Mouse (Mus musculus): ENCODE data around the gene Vinac1. TPM values are rescaled to one million over a fixed set of nuclear protein-coding genes. Genes with fewer than 3 reads are reported as not detected.
A peak's percentile ranks its signal among the peaks of the same experiment; 100 is the strongest.

Vinac1 gene
- total RNA-seq (2022), result under 1 TPM; 0.21 to 0.36 (median 0.22) TPM

DNA sequence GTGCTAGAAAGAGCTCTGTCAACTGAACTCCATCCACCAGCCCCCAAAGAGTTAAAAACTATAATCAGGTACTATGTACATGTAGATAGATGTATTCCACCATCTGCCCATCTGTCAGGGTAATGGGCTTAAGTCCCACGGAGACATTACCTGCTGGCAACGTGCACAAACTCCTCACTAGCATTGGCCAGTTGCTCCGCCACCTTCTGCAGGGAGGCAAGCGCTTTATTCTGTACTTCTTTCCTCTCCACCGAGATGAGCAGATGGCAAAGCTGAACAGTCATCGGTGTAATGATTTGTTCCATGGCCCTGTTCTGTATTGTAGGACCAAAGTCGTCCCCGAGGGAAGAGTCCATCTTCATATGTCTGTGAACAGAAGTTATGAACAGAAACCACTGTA, at the start of gene Vinac1:
Gene Vinac1 (minus strand): TSS at position 362 of the 400 bp plus-strand sequence.
- DNase-seq (ENCODE audit: low spot score in 2 of 2), result no peak

GRCm38 (mm10) chr2:129093926-129094724, 46.2 kb upstream of the Vinac1 start:
- DNase-seq (ENCODE audit: low spot score in 2 of 2), result no peak

DNA sequence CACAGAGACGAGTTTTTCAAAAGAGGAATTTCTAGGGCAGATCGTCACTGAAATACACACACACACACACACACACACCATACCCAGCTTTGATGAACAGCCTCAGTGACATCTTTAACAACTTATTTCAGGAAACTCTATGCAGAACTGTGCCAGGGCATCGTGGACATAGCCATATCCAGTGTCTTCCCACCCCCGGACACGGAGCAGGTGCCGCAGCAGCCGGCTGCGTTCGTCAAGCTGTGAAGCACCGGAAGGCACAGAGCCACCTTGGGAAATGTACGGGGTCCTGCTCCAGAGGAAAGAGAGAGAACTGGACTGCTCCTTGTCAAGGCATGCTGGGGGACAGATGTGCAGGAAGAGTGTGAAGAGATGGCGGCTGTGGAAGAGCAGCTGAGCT, 44.8 kb upstream of the Vinac1 start:
- peak in 1 of 2 experiments; percentile 59 for DNase-seq (ENCODE audit: low spot score in 2 of 2)

GRCm38 (mm10) chr2:129090370-129090769, 42.4 kb upstream of the Vinac1 start:
- DNase-seq (ENCODE audit: low spot score in 2 of 2), result no peak

DNA sequence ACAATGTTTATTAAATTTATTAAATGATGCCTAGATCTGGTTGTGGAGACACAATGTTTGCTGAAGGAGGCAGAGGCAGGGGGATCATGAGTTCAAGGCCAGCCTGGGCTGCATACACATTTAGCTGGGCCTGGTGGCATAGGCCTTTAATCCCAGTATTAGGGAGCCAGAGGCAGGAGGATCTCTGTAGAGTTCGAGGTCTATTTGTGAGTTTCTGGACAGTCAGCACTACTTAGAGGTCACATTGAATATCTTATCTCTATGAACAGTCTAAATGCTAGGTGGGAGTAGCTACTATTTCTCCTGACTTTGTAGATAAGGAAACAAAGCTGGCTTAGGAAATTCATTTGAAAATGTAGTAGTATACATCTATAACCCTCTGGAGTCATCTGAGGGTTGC, 39.5 kb upstream of the Vinac1 start:
- DNase-seq (ENCODE audit: low spot score in 2 of 2), result no peak

- no peak for DNase-seq (ENCODE audit: low spot score in 2 of 2)
These were observed 37.0 kb upstream of the Vinac1 start for GRCm38 (mm10) chr2:129084959-129085358.

DNA sequence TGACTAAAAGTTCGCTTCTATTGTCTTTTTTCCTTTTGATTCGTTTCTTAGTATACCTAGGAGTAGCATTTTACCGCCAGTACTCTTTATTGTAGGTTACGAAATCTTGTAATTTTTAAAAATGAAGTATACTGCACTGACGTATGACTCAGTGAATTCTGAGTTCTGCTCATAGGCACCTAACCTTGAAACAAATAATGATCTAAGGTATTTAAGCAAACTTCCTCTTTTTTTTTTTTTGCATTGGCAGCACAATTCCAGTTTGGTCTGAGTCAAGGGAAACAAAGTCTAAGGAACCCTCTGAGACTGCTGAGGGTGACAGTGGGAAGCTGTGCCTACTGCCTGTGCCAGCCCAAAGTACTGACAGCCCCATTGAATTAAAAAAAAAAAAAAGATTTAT, 35.5 kb upstream of the Vinac1 start:
- DNase-seq (ENCODE audit: low spot score in 2 of 2), result no peak

GRCm38 (mm10) chr2:129081097-129081496, 33.1 kb upstream of the Vinac1 start:
- DNase-seq (ENCODE audit: low spot score in 2 of 2), result no peak

DNA sequence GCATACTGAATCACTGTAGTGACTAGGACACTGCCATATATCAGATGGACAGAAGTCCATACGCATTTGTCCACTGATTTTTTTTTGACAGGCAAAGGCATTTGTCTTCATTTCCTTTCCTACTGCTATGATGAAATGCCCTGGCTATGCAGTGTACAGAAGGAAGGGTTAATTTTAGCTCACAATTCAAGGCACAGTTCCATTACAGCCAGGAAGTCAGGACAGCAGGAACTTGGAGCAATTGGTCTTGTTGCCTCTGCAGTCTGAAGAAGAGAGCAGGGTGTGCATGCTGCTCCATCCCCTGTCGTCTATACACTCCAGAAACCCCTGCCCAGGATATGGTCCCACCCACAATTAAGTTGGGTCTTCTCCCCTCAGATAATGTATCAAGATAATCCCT, 31.2 kb upstream of the Vinac1 start:
- DNase-seq (ENCODE audit: low spot score in 2 of 2), result no peak

DNA sequence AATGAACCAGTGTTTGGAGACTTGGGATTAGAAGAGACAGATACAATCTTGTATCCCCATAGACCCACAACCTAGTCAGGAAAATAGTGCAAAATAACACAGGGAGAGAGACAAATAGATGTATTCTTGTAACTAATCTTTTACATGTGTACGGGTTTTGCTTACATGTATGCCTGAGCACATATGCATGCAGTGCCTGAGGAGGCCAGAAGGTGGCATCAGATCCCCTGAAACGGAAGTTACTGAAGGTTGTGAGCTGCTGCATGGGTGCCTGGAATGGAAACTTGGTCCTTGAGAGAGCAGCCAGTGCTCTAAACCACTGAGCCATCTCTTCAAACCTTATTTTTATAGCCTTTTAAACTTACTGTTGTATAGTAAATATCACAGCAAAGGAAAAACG, 30.3 kb upstream of the Vinac1 start:
- DNase-seq (ENCODE audit: low spot score in 2 of 2), result no peak

- DNase-seq (ENCODE audit: low spot score in 2 of 2), result no peak
These were observed 22.3 kb upstream of the Vinac1 start for GRCm38 (mm10) chr2:129070296-129070695.

DNA sequence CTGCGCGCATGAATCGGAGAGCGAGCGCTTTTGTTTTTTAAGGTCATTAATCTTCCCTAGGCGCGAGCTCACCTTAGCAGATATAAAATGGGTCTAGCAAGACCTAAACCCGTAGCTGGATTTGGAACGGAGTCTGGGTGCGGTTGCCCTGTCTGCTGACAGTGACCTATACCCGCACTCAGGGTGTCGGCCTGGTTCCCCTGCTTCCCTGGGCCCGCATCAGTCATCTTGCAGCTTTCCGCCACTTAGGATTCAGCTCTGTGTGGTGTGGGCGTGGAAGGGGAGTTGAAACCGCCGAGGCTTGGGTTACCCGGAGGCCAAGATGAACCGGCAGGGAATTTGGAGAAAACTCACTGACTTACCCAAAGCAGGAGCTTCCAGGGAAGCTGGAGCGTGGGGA, 18.4 kb upstream of the Vinac1 start:
- DNase-seq (ENCODE audit: low spot score in 2 of 2), result peak; percentile 52 to 54

GRCm38 (mm10) chr2:129065437-129066282, 17.7 kb upstream of the Vinac1 start, which contains the start of gene Ttl:
Gene Ttl, plus strand, starts transcription at chr2:129065942.
- peak; percentile 45 to 65 for DNase-seq (ENCODE audit: low spot score in 2 of 2)

GRCm38 (mm10) chr2:129061456-129062059, 13.6 kb upstream of the Vinac1 start:
- DNase-seq (ENCODE audit: low spot score in 2 of 2), result no peak

DNA sequence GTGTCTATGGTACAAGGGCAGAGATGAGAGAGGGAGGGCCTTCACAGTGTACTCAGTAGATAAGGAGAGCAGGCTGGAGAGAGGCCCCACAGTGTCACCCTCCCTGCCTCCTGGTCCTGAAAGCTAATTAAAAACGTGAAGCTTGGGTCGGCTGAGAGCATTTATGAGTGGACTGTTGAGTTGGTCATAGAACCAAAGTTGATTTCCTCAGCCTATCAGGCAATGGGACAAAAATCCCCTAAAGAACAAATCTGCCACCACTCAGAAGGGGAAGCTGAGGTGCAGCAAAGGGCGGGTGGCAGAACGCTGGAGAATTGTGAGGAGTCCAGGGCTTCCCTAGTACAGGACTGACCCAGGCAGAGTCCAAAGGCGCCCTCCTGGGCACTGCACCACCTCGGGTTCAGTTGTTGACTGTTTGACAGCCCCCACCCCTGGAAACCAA, 10.0 kb upstream of the Vinac1 start:
- no peak for DNase-seq (ENCODE audit: low spot score in 2 of 2)

GRCm38 (mm10) chr2:129057256-129057655, 9.3 kb upstream of the Vinac1 start:
- no peak for DNase-seq (ENCODE audit: low spot score in 2 of 2)

- DNase-seq (ENCODE audit: low spot score in 2 of 2), result no peak
These were observed 8.6 kb upstream of the Vinac1 start for GRCm38 (mm10) chr2:129056597-129056996.

DNA sequence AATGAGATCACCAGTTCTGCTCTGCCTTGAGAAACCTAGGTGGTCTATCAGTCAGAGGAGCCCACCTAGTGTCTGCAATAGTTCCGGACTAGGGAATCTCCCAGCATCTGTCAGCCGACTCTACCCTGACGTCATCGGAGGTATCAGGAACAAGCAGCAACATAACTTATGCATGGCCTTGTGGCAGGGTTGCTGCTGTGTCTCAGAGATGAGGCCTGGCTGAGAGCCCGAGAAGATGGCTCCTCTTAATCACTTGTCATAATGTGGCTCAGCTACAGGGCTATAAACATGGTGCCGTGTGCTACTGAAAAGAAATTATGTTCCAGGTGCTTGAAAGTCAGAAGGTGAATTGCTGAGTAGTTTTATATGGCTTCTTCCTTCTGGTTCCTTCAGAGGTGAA, 7.8 kb upstream of the Vinac1 start:
- no peak for DNase-seq (ENCODE audit: low spot score in 2 of 2)

- no peak for DNase-seq (ENCODE audit: low spot score in 2 of 2)
These were observed 4.5 kb upstream of the Vinac1 start for GRCm38 (mm10) chr2:129052451-129052983.

DNA sequence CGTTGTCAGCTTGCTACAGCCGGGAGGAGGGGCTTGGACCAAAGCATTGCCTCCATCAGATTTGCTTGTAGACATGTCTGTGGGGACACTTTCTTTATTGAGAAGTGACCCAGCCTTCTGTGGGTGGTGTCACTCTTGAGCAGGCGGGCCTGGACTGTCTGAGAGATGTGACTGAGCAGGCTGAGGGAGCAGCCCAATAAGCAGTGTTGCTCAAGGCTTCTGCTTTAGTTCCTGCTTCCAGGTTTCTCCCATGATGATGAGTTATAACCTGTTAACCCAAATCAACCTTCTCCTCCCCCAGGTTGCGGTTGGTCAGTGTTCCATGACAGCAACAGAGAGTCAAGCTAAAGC, 1.2 kb downstream of the Vinac1 start:
- DNase-seq (ENCODE audit: low spot score in 2 of 2), result no peak

- DNase-seq (ENCODE audit: low spot score in 2 of 2), result no peak
These were observed 1.7 kb downstream of the Vinac1 start for GRCm38 (mm10) chr2:129046172-129046845.

Data from left cerebral cortex, adult 8-10 months (tissue).